Mouse (Mus musculus) megakaryocyte, embryonic 14.5 days (primary cell): ENCODE measurements around the gene Gm49380. TPM values are rescaled to one million over a fixed set of nuclear protein-coding genes. Genes with fewer than 3 reads are reported as not detected.

Experiments
- H3K27me3 ChIP-seq: replicated peaks from 2 replicates; pipeline ENCODE3; 2012; ENCODE audit warnings: inconsistent platforms
- H3K36me3 ChIP-seq: replicated peaks from 2 replicates; pipeline ENCODE3; 2012; ENCODE audit warnings: low read length, inconsistent platforms, mixed read lengths
- H3K4me1 ChIP-seq: 2 replicates; pipeline ENCODE4 v1.6.1; 2012; ENCODE audit warnings: inconsistent platforms
- H3K4me3 ChIP-seq: replicated peaks from 2 replicates; pipeline ENCODE3; 2012; ENCODE audit warnings: moderate library complexity, mild to moderate bottlenecking, inconsistent platforms
- H3K9me3 ChIP-seq: 2 replicates; pipeline ENCODE4 v1.6.1; 2012; ENCODE audit warnings: inconsistent platforms
- FLI1 ChIP-seq: IDR thresholded peaks from 2 replicates; pipeline ENCODE4 v1.6.1; 2012; ENCODE audit warnings: low read length, inconsistent platforms, mixed read lengths
- GATA1 ChIP-seq: IDR thresholded peaks from 3 replicates; pipeline ENCODE4 v1.6.1; 2012; ENCODE audit warnings: mixed read lengths, low read length, inconsistent platforms, borderline replicate concordance
- polyA plus RNA-seq: library from polyadenylated mRNA; stranded (reverse); fragments of >175 nt; gene quantifications from 2 replicates; pipeline ENCODE4 v1.2.3, GENCODE M21; 2012; ENCODE audit warnings: low replicate concordance; ENCODE audit not compliant: insufficient read depth

The Gm49380 gene
- polyA plus RNA-seq, 1 experiment = not detected

DNA sequence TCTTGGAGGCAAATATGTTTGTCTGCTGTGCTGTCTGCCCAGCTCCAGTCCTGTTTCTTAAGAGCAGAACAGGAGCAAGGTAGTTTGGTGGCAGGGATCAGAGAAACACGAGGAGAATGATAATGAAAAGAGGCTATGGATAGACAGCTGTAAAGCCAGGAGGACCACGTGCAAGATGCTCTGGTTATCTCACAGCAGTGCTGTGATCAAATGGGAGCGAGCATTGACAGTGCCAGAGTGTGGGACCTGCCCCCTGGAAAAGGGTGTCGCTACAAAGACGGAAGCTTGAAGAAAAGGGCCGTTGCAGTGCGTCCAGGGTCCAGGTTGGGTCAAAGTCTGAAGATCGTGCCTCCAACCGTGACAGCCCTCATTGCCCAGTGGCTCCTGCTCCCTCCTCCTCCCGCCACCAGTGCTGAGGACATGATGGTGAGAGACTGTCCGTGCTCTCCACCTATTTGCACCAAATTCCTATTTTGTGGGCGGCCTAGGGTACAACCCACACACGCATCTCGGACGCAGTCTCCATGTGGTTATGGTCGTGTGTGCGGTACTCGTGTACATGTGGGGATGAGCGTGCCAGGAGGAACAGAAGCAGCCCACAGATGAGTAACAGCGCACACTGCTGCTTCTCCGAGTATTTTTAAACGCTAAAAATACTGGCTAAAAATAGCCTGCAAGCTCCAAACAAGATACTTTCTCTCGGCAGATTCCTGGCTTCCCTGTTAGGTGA, 29.7 kb downstream of the Gm49380 start:
- Histone ChIP-seq H3K36me3 (no peaks in the 10 kb centered on the region), H3K27me3 (peaks cover 71% of the 10 kb centered on the region), H3K4me3 (peak overlapping the region; percentile 83), H3K9me3 (no peaks in the 10 kb centered on the region), H3K4me1 (peaks cover 76% of the 10 kb centered on the region)
- TF ChIP-seq GATA1 = no peak
- TF ChIP-seq FLI1 = no peak

GRCm38 (mm10) chr9:44082266-44082665, 31.0 kb downstream of the Gm49380 start:
- H3K27me3 ChIP-seq = peaks cover 82% of the 10 kb centered on the region
- peaks cover 69% of the 10 kb centered on the region for H3K4me1 ChIP-seq
- no peaks in the 10 kb centered on the region for H3K36me3 ChIP-seq
- no peak overlapping the region for H3K4me3 ChIP-seq
- H3K9me3 ChIP-seq = no peaks in the 10 kb centered on the region
- TF ChIP-seq GATA1 (no peak), FLI1 (no peak)

GRCm38 (mm10) chr9:44081581-44081980, 31.7 kb downstream of the Gm49380 start:
- peaks cover 86% of the 10 kb centered on the region for H3K27me3 ChIP-seq
- TF ChIP-seq GATA1 (no peak), FLI1 (no peak)
- H3K36me3 ChIP-seq = no peaks in the 10 kb centered on the region
- no peaks in the 10 kb centered on the region for H3K9me3 ChIP-seq
- no peak overlapping the region for H3K4me3 ChIP-seq
- H3K4me1 ChIP-seq = peaks cover 68% of the 10 kb centered on the region

GRCm38 (mm10) chr9:44080953-44081352, 32.3 kb downstream of the Gm49380 start:
- no peaks in the 10 kb centered on the region for H3K36me3 ChIP-seq
- TF ChIP-seq GATA1 (no peak), FLI1 (no peak)
- H3K27me3 ChIP-seq = peaks cover 88% of the 10 kb centered on the region
- no peaks in the 10 kb centered on the region for H3K9me3 ChIP-seq
- H3K4me3 ChIP-seq = no peak overlapping the region
- peaks cover 64% of the 10 kb centered on the region for H3K4me1 ChIP-seq

GRCm38 (mm10) chr9:44079997-44080780, 33.1 kb downstream of the Gm49380 start:
- Histone ChIP-seq H3K9me3 (no peaks in the 10 kb centered on the region), H3K4me3 (no peak overlapping the region), H3K36me3 (no peaks in the 10 kb centered on the region), H3K27me3 (peaks cover 88% of the 10 kb centered on the region), H3K4me1 (peaks cover 57% of the 10 kb centered on the region)
- TF ChIP-seq FLI1 = no peak
- TF ChIP-seq GATA1 = no peak

GRCm38 (mm10) chr9:44078955-44079756, 34.1 kb downstream of the Gm49380 start:
- Histone ChIP-seq H3K4me3 (no peak overlapping the region), H3K9me3 (no peaks in the 10 kb centered on the region), H3K4me1 (peaks cover 48% of the 10 kb centered on the region), H3K27me3 (peaks cover 90% of the 10 kb centered on the region), H3K36me3 (no peaks in the 10 kb centered on the region)
- TF ChIP-seq FLI1 (no peak), GATA1 (no peak)

GRCm38 (mm10) chr9:44078136-44078797, 35.0 kb downstream of the Gm49380 start:
- Histone ChIP-seq H3K4me3 (no peak overlapping the region), H3K27me3 (peaks cover 84% of the 10 kb centered on the region), H3K36me3 (no peaks in the 10 kb centered on the region), H3K9me3 (no peaks in the 10 kb centered on the region), H3K4me1 (peaks cover 39% of the 10 kb centered on the region)
- no peak for TF ChIP-seq GATA1
- TF ChIP-seq FLI1 = no peak

GRCm38 (mm10) chr9:44077266-44077910, 35.9 kb downstream of the Gm49380 start:
- Histone ChIP-seq H3K27me3 (peaks cover 84% of the 10 kb centered on the region), H3K9me3 (no peaks in the 10 kb centered on the region), H3K4me3 (no peak overlapping the region), H3K36me3 (no peaks in the 10 kb centered on the region), H3K4me1 (peaks cover 32% of the 10 kb centered on the region)
- no peak for TF ChIP-seq FLI1
- no peak for TF ChIP-seq GATA1

- TF ChIP-seq FLI1 (no peak), GATA1 (no peak)
- peaks cover 85% of the 10 kb centered on the region for H3K27me3 ChIP-seq
- no peaks in the 10 kb centered on the region for H3K36me3 ChIP-seq
- H3K9me3 ChIP-seq = no peaks in the 10 kb centered on the region
- peaks cover 39% of the 10 kb centered on the region for H3K4me1 ChIP-seq
- no peak overlapping the region for H3K4me3 ChIP-seq
These were observed 36.6 kb downstream of the Gm49380 start for GRCm38 (mm10) chr9:44076764-44077120.
